Mouse (Mus musculus): ENCODE data around the gene Rgs2.

The Rgs2 gene

DNA sequence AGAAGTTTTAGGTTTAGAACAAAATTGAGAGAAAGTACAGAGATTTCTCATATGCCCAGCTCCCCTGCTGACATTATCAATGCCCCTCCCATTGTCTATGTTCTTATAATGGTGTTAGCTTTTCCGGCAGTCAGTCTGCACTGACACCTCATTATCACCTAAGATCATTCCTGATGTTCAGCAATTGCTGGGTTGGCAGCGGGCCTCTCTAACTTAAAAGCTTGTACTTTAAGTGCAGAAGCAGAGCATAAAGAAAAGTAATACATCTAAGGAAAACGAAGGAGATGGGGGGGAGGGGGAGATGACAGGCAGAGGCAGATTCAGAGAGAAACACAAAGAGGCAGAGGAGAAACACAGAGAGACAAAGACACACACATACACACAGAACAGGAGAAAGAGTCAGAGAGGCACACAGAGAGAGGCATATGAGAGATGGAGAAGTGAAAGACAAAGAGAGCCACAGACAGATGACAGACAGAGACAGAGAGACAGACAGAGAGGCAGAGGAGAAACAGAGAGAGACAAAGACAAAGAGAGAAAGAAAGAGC lies 21.1 kb downstream of the Rgs2 start:
- DNase-seq: no peak

GRCm38 (mm10) chr1:143982085-143982764 lies 21.7 kb downstream of the Rgs2 start:
- no peak for DNase-seq

- DNase-seq: no peak
These were observed 23.1 kb downstream of the Rgs2 start for GRCm38 (mm10) chr1:143980811-143981210.

- no peak for DNase-seq
These were observed 29.3 kb downstream of the Rgs2 start for GRCm38 (mm10) chr1:143974637-143975036.

- no peak for DNase-seq
These were observed 41.7 kb downstream of the Rgs2 start for GRCm38 (mm10) chr1:143962301-143962700.

DNA sequence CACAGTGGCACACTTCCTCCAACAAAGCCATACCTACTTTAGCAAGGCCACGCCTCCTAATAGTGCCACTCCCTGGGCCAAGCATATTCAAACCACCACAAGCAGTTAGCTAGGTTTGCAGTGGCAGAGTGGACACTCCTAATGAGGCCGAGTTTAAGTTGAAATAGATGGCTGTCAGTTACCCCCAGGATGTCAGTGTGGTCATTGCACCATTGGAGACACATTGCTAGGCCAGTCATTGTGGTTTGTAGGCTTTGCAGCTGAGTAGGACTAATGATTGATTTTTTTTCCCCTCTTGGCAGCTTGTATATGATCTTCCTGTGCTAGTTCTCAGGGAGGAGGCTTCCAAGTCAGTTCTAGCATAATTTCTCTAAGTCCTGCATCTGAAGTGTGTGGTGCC lies 43.6 kb downstream of the Rgs2 start:
- DNase-seq: no peak

DNA sequence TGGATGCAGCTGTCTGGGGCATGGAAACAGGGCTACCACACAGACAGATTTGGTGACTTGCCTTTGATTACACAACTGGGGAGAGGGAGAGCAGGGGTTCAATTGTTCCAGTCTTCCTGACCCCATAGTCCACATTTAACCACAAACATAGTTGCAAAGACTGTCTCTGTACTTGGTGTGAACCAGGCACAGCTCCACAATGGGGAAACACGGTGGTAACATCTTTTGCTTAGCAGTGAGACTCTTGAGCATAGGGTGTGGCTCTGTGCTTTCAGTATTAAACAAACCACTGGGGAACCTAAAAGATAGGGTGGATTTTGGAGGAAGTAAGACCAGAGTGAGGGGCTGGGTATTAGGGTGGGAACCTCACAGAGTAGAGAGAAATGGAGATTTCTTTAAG lies 47.9 kb downstream of the Rgs2 start:
- DNase-seq: no peak

DNA sequence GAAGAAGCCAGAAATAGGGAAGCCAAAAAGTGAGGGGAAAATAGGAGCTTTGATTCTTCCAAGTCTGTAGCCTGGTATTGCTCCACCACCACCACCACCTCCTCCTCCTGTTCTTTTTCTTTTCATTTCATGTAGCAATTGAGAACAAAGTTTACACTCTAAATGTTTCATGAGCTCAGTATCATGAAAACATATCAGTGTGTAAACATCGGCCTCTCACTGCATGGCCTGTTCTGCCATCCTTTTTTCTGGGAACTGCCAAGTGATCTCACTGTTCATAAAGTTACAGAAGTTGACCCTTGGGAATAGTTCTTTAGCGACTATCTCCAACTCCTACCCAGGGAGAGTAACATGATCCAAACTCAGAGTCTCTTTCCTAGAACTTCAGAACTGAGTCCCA lies 51.1 kb downstream of the Rgs2 start:
- no peak for DNase-seq

All from cerebellum, adult 11 months (tissue).